Mouse (Mus musculus) bone marrow, adult 2 months (tissue): ENCODE results near the gene Tenm3.

Experiments used
- CTCF ChIP-seq: fragments of 200-500 bp; IDR thresholded peaks from 2 replicates; pipeline ENCODE4 v1.5.1; 2011; ENCODE audit warnings: low read length, control low read depth; ENCODE audit not compliant: control insufficient read depth, insufficient read depth
- POLR2A ChIP-seq: fragments of 200-500 bp; IDR thresholded peaks from 2 replicates; pipeline ENCODE4 v1.6.1; 2011; ENCODE audit warnings: low read depth, mild to moderate bottlenecking, control low read depth, low read length, borderline replicate concordance; ENCODE audit not compliant: control insufficient read depth

DNA sequence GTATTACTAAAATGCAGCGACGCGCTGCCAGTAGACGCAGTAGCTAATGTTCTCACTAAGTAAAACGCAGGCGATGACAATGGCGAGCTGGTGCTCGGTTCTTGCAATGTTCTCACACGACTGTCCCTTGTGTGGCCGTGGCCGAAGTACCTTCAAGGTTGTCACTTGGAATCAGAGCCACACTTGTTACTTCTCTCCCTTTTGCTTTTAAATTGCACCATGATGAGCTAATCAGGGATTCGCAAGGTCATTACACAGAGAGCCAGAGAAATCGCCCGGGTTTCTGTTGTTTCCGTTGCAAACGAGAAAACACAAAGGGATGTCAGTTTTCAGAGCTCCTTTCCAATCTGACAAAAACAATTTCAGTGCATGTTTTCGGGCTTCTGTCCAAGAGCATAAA is 301.6 kb downstream of the Tenm3 start:
- TF ChIP-seq CTCF (no peak), POLR2A (no peak)
